Mouse (Mus musculus): Measurements from ENCODE around the gene Taar7a.

DNA sequence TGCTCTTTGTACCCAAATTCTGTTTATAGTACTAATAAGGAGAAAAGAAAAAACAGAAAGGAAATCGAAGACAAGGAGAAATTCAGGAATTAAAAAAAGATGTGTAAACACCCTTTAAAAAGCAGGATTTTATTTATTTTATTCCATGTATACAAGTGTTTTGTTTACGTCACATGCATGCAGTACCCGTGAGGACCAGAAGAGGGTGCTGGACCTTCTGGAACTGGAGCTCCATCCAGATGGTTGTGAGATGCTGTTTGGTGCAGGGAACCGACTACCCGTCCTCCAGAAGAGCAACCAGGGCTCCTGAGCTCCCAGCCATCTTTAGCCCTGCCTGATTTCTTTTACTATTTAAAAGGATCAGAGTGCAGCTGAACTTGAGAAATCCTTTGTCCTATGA, 50.8 kb downstream of the Taar7a start:
- no peak for TF ChIP-seq POLR2A (IDR thresholded peaks at IDR 0.05; ENCODE audit: borderline replicate concordance, low read depth, low read length)
- TF ChIP-seq CTCF (IDR thresholded peaks at IDR 0.05; ENCODE audit: low read depth, low read length): peak; percentile 49; the same call in 1 of the 2 replicates

Measured in bone marrow macrophage, adult 2 months (primary cell).